Comparison of ENCODE assay signal across 28 mouse cellular contexts in the genomic region with DNA sequence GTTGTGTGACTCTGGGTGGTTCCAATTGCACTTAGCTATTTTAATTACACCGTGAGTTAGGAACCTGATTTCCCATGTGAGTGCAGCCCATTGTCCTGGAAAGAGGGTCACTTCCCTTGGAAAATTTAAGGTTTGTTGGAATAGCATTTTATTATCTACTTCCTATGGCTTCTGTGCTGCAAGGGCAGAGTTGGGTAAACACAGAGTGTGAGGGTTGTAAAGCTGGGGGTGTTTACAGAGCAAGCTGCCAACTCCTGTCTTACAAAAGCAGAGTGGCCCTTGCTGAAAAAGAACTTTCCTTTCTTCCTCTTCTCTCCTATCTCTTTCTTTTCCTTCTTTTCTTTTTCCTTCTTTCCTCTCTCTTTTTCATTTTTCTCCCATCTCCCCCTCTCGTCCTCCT. TPM values are rescaled to one million over a fixed set of nuclear protein-coding genes. Genes with fewer than 3 reads are reported as not detected.
DNase-seq lines count a peak whose midpoint lies in the region; ATAC-seq and TF ChIP-seq lines count a peak whose summit lies in the region.
"Had no signal": no experiment of that assay in that cellular context is flagged by ENCODE, and none has a peak within 500 bp of the region (broad histone marks: within the 10 kb centered on the region; RNA-seq: fewer than 3 reads in every experiment).

No protein-coding gene starts in this region.

- 51% methylated on average over 2 of the region's 2 CpGs for WGBS in heart, embryonic 13.5 days
- WGBS in liver, embryonic 16.5 days (ENCODE audit: insufficient replicate concordance): 19% methylated on average over 2 of the region's 2 CpGs
- WGBS in liver, postnatal 0 days (ENCODE audit: insufficient replicate concordance): 38% methylated on average over 2 of the region's 2 CpGs
- WGBS in intestine, embryonic 16.5 days: 22% methylated on average over 2 of the region's 2 CpGs
- 25% methylated on average over 2 of the region's 2 CpGs for WGBS in stomach, postnatal 0 days

- no peaks in the 10 kb centered on the region for H3K36me3 ChIP-seq in heart, embryonic 13.5 days
- no peaks in the 10 kb centered on the region for H3K36me3 ChIP-seq in liver, embryonic 16.5 days (ENCODE audit: control insufficient read depth, insufficient read depth)
- H3K36me3 ChIP-seq in liver, postnatal 0 days (replicated peaks; ENCODE audit: insufficient read depth, low read length): no peaks in the 10 kb centered on the region
- H3K36me3 ChIP-seq in intestine, embryonic 16.5 days (ENCODE audit: control insufficient read depth, insufficient read depth, low read length): no peaks in the 10 kb centered on the region
- no peaks in the 10 kb centered on the region for H3K36me3 ChIP-seq in stomach, postnatal 0 days (ENCODE audit: control insufficient read depth, insufficient read depth, low read length)
- H3K36me3 ChIP-seq: embryonic facial prominence, embryonic 12.5 days; forebrain, embryonic 15.5 days; heart, embryonic 10.5 days; hindbrain, embryonic 12.5 days had no signal

- H3K9me3 ChIP-seq in heart, embryonic 13.5 days: no peaks in the 10 kb centered on the region
- H3K9me3 ChIP-seq in liver, embryonic 16.5 days (replicated peaks; ENCODE audit: control insufficient read depth, low read length): no peaks in the 10 kb centered on the region
- H3K9me3 ChIP-seq in liver, postnatal 0 days (ENCODE audit: low read length): no peaks in the 10 kb centered on the region
- H3K9me3 ChIP-seq in intestine, embryonic 16.5 days (ENCODE audit: control insufficient read depth, low read length): no peaks in the 10 kb centered on the region
- H3K9me3 ChIP-seq in stomach, postnatal 0 days (ENCODE audit: control insufficient read depth, low read length): no peaks in the 10 kb centered on the region
- H3K9me3 ChIP-seq: embryonic facial prominence, embryonic 12.5 days; forebrain, embryonic 15.5 days; heart, embryonic 10.5 days; hindbrain, embryonic 12.5 days had no signal

- 0 out of 2 replicates have a peak, but pooled peaks cover 8% of the 10 kb centered on the region for H3K27me3 ChIP-seq in heart, embryonic 13.5 days (replicated peaks)
- H3K27me3 ChIP-seq in liver, embryonic 16.5 days (ENCODE audit: control insufficient read depth, insufficient read depth, low read depth, low read length): no peaks in the 10 kb centered on the region
- H3K27me3 ChIP-seq in liver, postnatal 0 days (ENCODE audit: insufficient read depth, low read length): no peaks in the 10 kb centered on the region
- no peaks in the 10 kb centered on the region for H3K27me3 ChIP-seq in intestine, embryonic 16.5 days (replicated peaks; ENCODE audit: control insufficient read depth, insufficient read depth, low read length)
- no peaks in the 10 kb centered on the region for H3K27me3 ChIP-seq in stomach, postnatal 0 days (ENCODE audit: control insufficient read depth, insufficient read depth, low read length)
- H3K27me3 ChIP-seq: embryonic facial prominence, embryonic 12.5 days; forebrain, embryonic 15.5 days; hindbrain, embryonic 12.5 days had no signal

- no peak for TF ChIP-seq EP300 in liver, postnatal 0 days (IDR thresholded peaks at IDR 0.05; ENCODE audit: low read depth)
- TF ChIP-seq EP300 in stomach, postnatal 0 days (optimal IDR thresholded peaks at IDR 0.05): no peak

- no peak for DNase-seq in heart, adult 8-10 months (ENCODE audit: low spot score)
- no peak for DNase-seq in liver, postnatal 0 days
- DNase-seq in stomach, postnatal 0 days (ENCODE audit: low spot score): no peak
- DNase-seq in layer of hippocampus, adult 2 months (ENCODE audit: low spot score in 2 of 2): no peak
- DNase-seq: adrenal gland, postnatal 14 days; cerebellum, adult 11 months; cerebellum, adult 9-10 months; embryo, embryonic 11 days; kidney, adult 8-10 months; kidney, postnatal 4 days; liver; lung, postnatal 10 days; midbrain, embryonic 14.5 days; thymus, postnatal 14 days had no signal

- H3K4me1 ChIP-seq in heart, embryonic 13.5 days: 0 out of 2 replicates have a peak, but pooled peaks cover 3% of the 10 kb centered on the region
- no peaks in the 10 kb centered on the region for H3K4me1 ChIP-seq in liver, embryonic 16.5 days (ENCODE audit: control insufficient read depth, low read depth, low read length)
- H3K4me1 ChIP-seq in liver, postnatal 0 days (ENCODE audit: insufficient read depth): peaks cover 3% of the 10 kb centered on the region; the same call in 1 of the 2 replicates
- H3K4me1 ChIP-seq in intestine, embryonic 16.5 days (ENCODE audit: control insufficient read depth, insufficient read depth, low read length): 0 out of 2 replicates have a peak, but pooled peaks cover 5% of the 10 kb centered on the region
- H3K4me1 ChIP-seq in stomach, postnatal 0 days (replicated peaks; ENCODE audit: control insufficient read depth, insufficient read depth): 0 out of 2 replicates have a peak, but pooled peaks cover 2% of the 10 kb centered on the region
- H3K4me1 ChIP-seq: embryonic facial prominence, embryonic 12.5 days; forebrain, embryonic 15.5 days; heart, embryonic 10.5 days; hindbrain, embryonic 12.5 days had no signal

- no peak overlapping the region for H3K4me2 ChIP-seq in heart, embryonic 13.5 days
- H3K4me2 ChIP-seq in liver, embryonic 16.5 days (ENCODE audit: low read depth, low read length): no peak overlapping the region
- H3K4me2 ChIP-seq in liver, postnatal 0 days (ENCODE audit: low read depth, low read length): no peak overlapping the region
- H3K4me2 ChIP-seq in intestine, embryonic 16.5 days (ENCODE audit: low read depth, low read length): no peak overlapping the region
- H3K4me2 ChIP-seq in stomach, postnatal 0 days (replicated peaks; ENCODE audit: low read depth): no peak overlapping the region
- H3K4me2 ChIP-seq: embryonic facial prominence, embryonic 12.5 days; forebrain, embryonic 15.5 days; hindbrain, embryonic 12.5 days had no signal

- H3K9ac ChIP-seq in heart, embryonic 13.5 days: no peak overlapping the region
- H3K9ac ChIP-seq in liver, embryonic 16.5 days (ENCODE audit: low read depth, low read length): no peak overlapping the region
- H3K9ac ChIP-seq in liver, postnatal 0 days (replicated peaks): no peak overlapping the region
- H3K9ac ChIP-seq in intestine, embryonic 16.5 days (ENCODE audit: low read depth, low read length): no peak overlapping the region
- no peak overlapping the region for H3K9ac ChIP-seq in stomach, postnatal 0 days (ENCODE audit: low read length)
- H3K9ac ChIP-seq: embryonic facial prominence, embryonic 12.5 days; forebrain, embryonic 15.5 days; hindbrain, embryonic 12.5 days; liver, embryonic 14.5 days had no signal

- H3K27ac ChIP-seq in heart, embryonic 13.5 days (replicated peaks): peak overlapping the region; percentile 61
- no peak overlapping the region for H3K27ac ChIP-seq in liver, embryonic 16.5 days (ENCODE audit: low read length)
- no peak overlapping the region for H3K27ac ChIP-seq in liver, postnatal 0 days (ENCODE audit: low read depth)
- H3K27ac ChIP-seq in intestine, embryonic 16.5 days (ENCODE audit: low read length): no peak overlapping the region
- no peak overlapping the region for H3K27ac ChIP-seq in stomach, postnatal 0 days (replicated peaks)
- H3K27ac ChIP-seq in layer of hippocampus, adult 2 months: no peak overlapping the region
- H3K27ac ChIP-seq: embryonic facial prominence, embryonic 12.5 days; forebrain, embryonic 15.5 days; hindbrain, embryonic 12.5 days; kidney, postnatal 0 days; liver, embryonic 14.5 days had no signal

- no peak for TF ChIP-seq CTCF in liver, postnatal 0 days (IDR thresholded peaks at IDR 0.05; ENCODE audit: low read depth)
- TF ChIP-seq CTCF in stomach, postnatal 0 days (IDR thresholded peaks at IDR 0.05; ENCODE audit: low read depth): no peak
- TF ChIP-seq CTCF in layer of hippocampus, adult 2 months (conservative IDR thresholded peaks at IDR 0.05): no peak

- ATAC-seq in heart, embryonic 13.5 days (ENCODE audit: extremely low read depth, insufficient number of reproducible peaks, low FRiP score, low TSS enrichment): no peak
- peak; percentile 47 for ATAC-seq in liver, embryonic 16.5 days (ENCODE audit: low read depth)
- no peak for ATAC-seq in liver, postnatal 0 days
- peak; percentile 63; the same call in 1 of the 2 replicates for ATAC-seq in intestine, embryonic 16.5 days
- ATAC-seq in stomach, postnatal 0 days (ENCODE audit: low FRiP score, low TSS enrichment): peak; percentile 54; the same call in 1 of the 2 replicates
- ATAC-seq: CD4-positive, CD25-positive, alpha-beta regulatory T cell, adult 4 months; forebrain, embryonic 15.5 days had no signal

- H3K4me3 ChIP-seq in heart, embryonic 13.5 days: no peak overlapping the region
- H3K4me3 ChIP-seq in liver, embryonic 16.5 days (ENCODE audit: low read depth, low read length): no peak overlapping the region
- no peak overlapping the region for H3K4me3 ChIP-seq in liver, postnatal 0 days (ENCODE audit: low read depth, low read length)
- no peak overlapping the region for H3K4me3 ChIP-seq in intestine, embryonic 16.5 days (ENCODE audit: low read length)
- no peak overlapping the region for H3K4me3 ChIP-seq in stomach, postnatal 0 days (ENCODE audit: low read depth, low read length)
- no peak overlapping the region for H3K4me3 ChIP-seq in layer of hippocampus, adult 2 months
- H3K4me3 ChIP-seq: embryonic facial prominence, embryonic 12.5 days; forebrain, embryonic 15.5 days; heart, embryonic 10.5 days; hindbrain, embryonic 12.5 days had no signal

RNA-seq across cellular contexts. Expression of a gene that starts 15.4 kb away (rescaled TPM):
- polyA plus RNA-seq in heart, embryonic 13.5 days (2015; fragmentation: Nextera tagmentation; extraction: Ambion mirVana): 0.23 and 0.27 TPM in 2 replicates
- 1 to 10 TPM; 2.9 to 3.9 (median 3.3) TPM for total RNA-seq in heart, adult 8-10 months (2022)
- 3.1 TPM in 2 replicates for polyA plus RNA-seq in liver, embryonic 16.5 days (2015; fragmentation: Nextera tagmentation; extraction: Ambion mirVana)
- 2.1 and 2.9 TPM in 2 replicates for polyA plus RNA-seq in liver, postnatal 0 days (2015; fragmentation: Nextera tagmentation; extraction: Ambion mirVana)
- polyA plus RNA-seq in intestine, embryonic 16.5 days (2015; fragmentation: Nextera tagmentation; extraction: Ambion mirVana): 9.6 and 10.1 TPM in 2 replicates
- polyA plus RNA-seq in stomach, postnatal 0 days (2015; fragmentation: Nextera tagmentation; extraction: Ambion mirVana): 1.1 and 1.7 TPM in 2 replicates
- 1 to 10 TPM; 2.7 to 3.3 TPM for total RNA-seq in layer of hippocampus, adult 2 months (2021)
- total RNA-seq: monocyte, adult 5-6 weeks had no signal
- polyA plus RNA-seq: CD4-positive, CD25-positive, alpha-beta regulatory T cell, adult 4 months; embryonic facial prominence, embryonic 12.5 days; limb, embryonic 11.5 days had no signal

RNA-seq across cellular contexts. Expression of a gene that starts 17.9 kb away (rescaled TPM):
- polyA plus RNA-seq in heart, embryonic 13.5 days (2015; fragmentation: Nextera tagmentation; extraction: Ambion mirVana): 0.06 TPM in 1 of 2 replicates, not detected in the other
- not detected for total RNA-seq in heart, adult 8-10 months (2022)
- not detected in 2 replicates for polyA plus RNA-seq in liver, embryonic 16.5 days (2015; fragmentation: Nextera tagmentation; extraction: Ambion mirVana)
- polyA plus RNA-seq in liver, postnatal 0 days (2015; fragmentation: Nextera tagmentation; extraction: Ambion mirVana): not detected in 2 replicates
- polyA plus RNA-seq in intestine, embryonic 16.5 days (2015; fragmentation: Nextera tagmentation; extraction: Ambion mirVana): 8.5 and 9.4 TPM in 2 replicates
- 33.5 and 37.3 TPM in 2 replicates for polyA plus RNA-seq in stomach, postnatal 0 days (2015; fragmentation: Nextera tagmentation; extraction: Ambion mirVana)
- under 1 TPM; 0.39 to 0.41 TPM for total RNA-seq in layer of hippocampus, adult 2 months (2021)
- total RNA-seq: adrenal gland, postnatal 14 days; gastrocnemius, adult 18-20 months; gastrocnemius, postnatal 4 days; monocyte, adult 5-6 weeks had no signal
- polyA plus RNA-seq: embryonic facial prominence, embryonic 12.5 days; heart, embryonic 10.5 days; limb, embryonic 11.5 days; liver, embryonic 14.5 days had no signal

RNA-seq across cellular contexts. Expression of a gene that starts 44.7 kb away (rescaled TPM):
- polyA plus RNA-seq in heart, embryonic 13.5 days (2015; fragmentation: Nextera tagmentation; extraction: Ambion mirVana): 93.1 and 93.9 TPM in 2 replicates
- total RNA-seq in heart, adult 8-10 months (2022): under 1 TPM; 0.31 to 0.66 (median 0.46) TPM
- 92.9 and 99.1 TPM in 2 replicates for polyA plus RNA-seq in liver, embryonic 16.5 days (2015; fragmentation: Nextera tagmentation; extraction: Ambion mirVana)
- 35.9 and 43.4 TPM in 2 replicates for polyA plus RNA-seq in liver, postnatal 0 days (2015; fragmentation: Nextera tagmentation; extraction: Ambion mirVana)
- polyA plus RNA-seq in intestine, embryonic 16.5 days (2015; fragmentation: Nextera tagmentation; extraction: Ambion mirVana): 103 and 117 TPM in 2 replicates
- 20.5 and 26.9 TPM in 2 replicates for polyA plus RNA-seq in stomach, postnatal 0 days (2015; fragmentation: Nextera tagmentation; extraction: Ambion mirVana)
- total RNA-seq in layer of hippocampus, adult 2 months (2021): 1 to 10 TPM; 2.1 to 2.9 TPM
- total RNA-seq: monocyte, adult 5-6 weeks had no signal

Comparison
In these comparisons a context has a peak if more than half of its experiments do, and no peak if none do; other contexts are left out.
1. ATAC-seq: peak in liver, embryonic 16.5 days (single experiment), intestine, embryonic 16.5 days (single experiment) and stomach, postnatal 0 days (single experiment); none in heart, embryonic 13.5 days (single experiment) and liver, postnatal 0 days (single experiment).